Mouse (Mus musculus): ENCODE measurements around the gene Fam111a.

GRCm38 (mm10) chr19:12598674-12599073, 53.1 kb downstream of the Fam111a start:
- TF ChIP-seq CTCF (IDR thresholded peaks at IDR 0.05; ENCODE audit: low read depth), result no peak
- no peak for TF ChIP-seq EP300 (IDR thresholded peaks at IDR 0.05; ENCODE audit: low read depth)
